Mouse (Mus musculus) olfactory bulb, adult 2 months (tissue): ENCODE measurements around the gene Slc4a5. TPM values are rescaled to one million over a fixed set of nuclear protein-coding genes. Genes with fewer than 3 reads are reported as not detected.
"Not testable (repeated sequence)": the region's sequence is repeated elsewhere in the genome, so short reads cannot be mapped to it uniquely, and the experiment has no call there.

Source experiments
- H3K27ac ChIP-seq: fragments of 200-500 bp; 2 replicates; pipeline ENCODE4 v1.5.1; 2012; ENCODE audit warnings: low read depth, low read length; ENCODE audit not compliant: insufficient read depth
- H3K4me1 ChIP-seq: fragments of 200-500 bp; 2 replicates; pipeline ENCODE4 v1.6.1; 2012; ENCODE audit warnings: low read length; ENCODE audit not compliant: control insufficient read depth, insufficient read depth
- H3K4me3 ChIP-seq: fragments of 200-500 bp; 2 replicates; pipeline ENCODE4 v1.5.1; 2012; ENCODE audit warnings: mild to moderate bottlenecking, low read depth, low read length, moderate library complexity; ENCODE audit not compliant: insufficient read depth
- CTCF ChIP-seq: fragments of 200-500 bp; IDR thresholded peaks from 2 replicates; pipeline ENCODE4 v1.5.1; 2012; ENCODE audit warnings: low read depth, mild to moderate bottlenecking, low read length, moderate library complexity; ENCODE audit not compliant: insufficient read depth
- POLR2A ChIP-seq: fragments of 200-500 bp; IDR thresholded peaks from 2 replicates; pipeline ENCODE4 v1.6.1; 2012; ENCODE audit warnings: mild to moderate bottlenecking, low read depth, low read length, moderate library complexity; ENCODE audit not compliant: insufficient read depth
- WGBS: fragments of 180-500 bp; shearing (Covaris S2); methylation state at CpG from one replicate; pipeline ENCODE4 v1.1.7; 2018; 5-methylcytosine and 5-hydroxymethylcytosine counted together
- polyA plus RNA-seq: library from polyadenylated mRNA; stranded (reverse); fragments of >200 nt; gene quantifications from 2 replicates; pipeline ENCODE4 v1.2.4, GENCODE M21; 2012; ENCODE audit warnings: low replicate concordance; ENCODE audit not compliant: missing spikeins, insufficient read depth, insufficient read length

Gene Slc4a5
- polyA plus RNA-seq, 1 experiment: not detected

DNA sequence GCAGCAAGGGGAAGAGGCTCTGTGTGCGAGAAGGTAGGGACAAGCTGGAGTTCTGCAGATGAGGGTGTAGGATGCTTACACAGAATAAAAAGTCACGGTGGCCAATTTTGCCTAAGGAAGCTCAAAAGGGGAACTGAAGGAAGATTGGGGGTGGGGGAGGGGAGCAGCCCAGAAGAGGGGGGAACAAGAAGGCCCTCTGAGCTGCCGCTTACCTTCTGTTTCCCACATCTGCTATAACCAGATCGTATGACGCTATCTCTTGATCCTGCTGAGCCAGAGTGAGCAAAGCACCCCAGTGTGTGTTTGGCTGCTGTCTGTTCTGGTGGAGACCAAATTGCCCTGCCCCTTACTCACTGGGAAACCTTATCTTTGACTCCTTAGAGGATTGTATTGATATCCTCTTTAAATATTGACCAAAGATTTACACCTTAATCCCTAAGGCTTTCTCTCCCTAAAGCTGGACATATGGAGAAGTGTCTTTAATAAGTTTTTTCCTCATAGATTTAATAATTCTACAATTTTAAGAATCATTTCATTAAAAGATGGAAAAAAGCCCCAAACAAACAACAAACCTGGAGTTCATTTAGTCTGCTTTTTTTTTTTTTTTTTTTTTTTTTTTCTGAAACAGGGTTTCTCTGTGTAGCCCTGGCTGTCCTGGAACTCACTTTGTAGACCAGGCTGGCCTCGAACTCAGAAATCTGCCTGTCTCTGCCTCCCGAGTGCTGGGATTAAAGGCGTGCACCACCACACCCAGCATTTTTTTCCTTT, 104.2 kb downstream of the Slc4a5 start:
- TF ChIP-seq POLR2A (no peak), CTCF (no peak)
- no peak overlapping the region for H3K27ac ChIP-seq
- 88% methylated on average over 8 of the region's 8 CpGs for WGBS
- H3K4me3 ChIP-seq: no peak overlapping the region
- no peaks in the 10 kb centered on the region for H3K4me1 ChIP-seq

DNA sequence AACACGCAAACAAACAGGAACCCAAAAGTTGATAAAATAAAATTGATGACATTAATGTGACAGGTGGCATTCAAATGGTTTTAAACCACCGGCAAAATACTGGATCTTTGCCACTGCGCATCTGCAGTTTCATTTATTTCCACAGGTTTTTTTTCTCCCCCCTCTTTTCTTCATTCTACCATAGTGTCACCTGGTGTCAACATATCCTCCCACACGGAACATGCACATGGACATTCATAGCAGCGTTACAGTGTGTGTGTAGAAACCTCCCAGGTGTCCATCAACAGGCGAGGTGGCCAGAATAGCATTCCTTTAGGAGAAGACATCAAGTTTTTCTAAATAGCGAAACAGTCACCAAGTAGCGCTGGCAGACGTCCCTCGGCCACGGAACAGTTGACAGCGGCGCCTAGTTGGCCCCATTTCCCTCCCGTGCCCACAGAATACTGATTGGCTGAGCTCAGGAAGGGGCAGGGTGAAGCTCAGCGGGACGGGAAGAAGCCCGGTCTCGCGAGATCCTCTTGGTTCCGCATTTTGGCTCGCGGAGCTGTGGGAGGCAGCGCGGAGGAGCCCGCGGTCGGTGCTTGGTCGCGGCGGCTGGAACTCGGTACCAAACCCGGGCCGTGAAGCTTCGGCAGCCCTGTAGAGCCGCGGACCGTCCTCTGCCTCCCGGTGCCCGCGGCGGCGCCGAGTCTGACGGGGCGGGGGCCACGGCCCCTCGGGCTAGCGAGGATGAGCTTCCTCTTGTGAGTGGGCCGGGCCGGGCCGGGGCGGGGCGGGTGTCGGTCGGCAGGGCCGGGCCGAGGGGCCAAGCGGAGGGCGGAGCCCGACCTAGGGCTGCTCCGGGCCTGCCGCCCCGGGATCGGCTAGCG, 106.1 kb downstream of the Slc4a5 start, which contains the start of the genes Mthfd2 and Mob1a:
Mthfd2 (minus strand) TSS at position 384 of the 869 bp plus-strand sequence.
Mob1a (plus strand) TSS at position 492 of the 869 bp plus-strand sequence.
- H3K4me3 ChIP-seq: peak within 1 kb of the TSS; percentile 83
- peak within 1 kb of the TSS; percentile 41; the same call in 1 of the 2 replicates for H3K27ac ChIP-seq
- TF ChIP-seq CTCF (no peak), POLR2A (peak; percentile 96)
- no peaks in the 10 kb centered on the region for H3K4me1 ChIP-seq
- 1% methylated on average over 65 of the region's 65 CpGs for WGBS

DNA sequence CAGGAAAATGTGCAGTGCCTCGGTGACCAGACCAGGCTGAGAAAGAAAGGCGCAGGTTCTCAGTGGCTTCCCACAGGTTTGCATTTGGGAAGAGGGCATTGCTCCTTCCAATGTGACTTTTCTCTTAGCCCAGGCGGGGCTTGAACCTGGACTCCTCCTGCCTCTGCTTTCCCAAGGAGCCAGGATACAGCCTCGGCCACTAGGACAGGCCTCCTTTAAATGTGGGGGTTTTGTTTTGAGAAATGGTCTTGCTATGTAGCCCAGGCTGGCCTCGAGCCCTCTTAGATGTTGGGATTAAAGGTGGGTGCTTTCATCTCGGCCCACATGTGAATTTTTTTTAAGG, 106.7 kb downstream of the Slc4a5 start:
- H3K4me3 ChIP-seq: peak overlapping the region; percentile 83
- 4% methylated on average over 6 of the region's 6 CpGs for WGBS
- no peaks in the 10 kb centered on the region for H3K4me1 ChIP-seq
- no peak overlapping the region for H3K27ac ChIP-seq
- TF ChIP-seq POLR2A (no peak), CTCF (no peak)

DNA sequence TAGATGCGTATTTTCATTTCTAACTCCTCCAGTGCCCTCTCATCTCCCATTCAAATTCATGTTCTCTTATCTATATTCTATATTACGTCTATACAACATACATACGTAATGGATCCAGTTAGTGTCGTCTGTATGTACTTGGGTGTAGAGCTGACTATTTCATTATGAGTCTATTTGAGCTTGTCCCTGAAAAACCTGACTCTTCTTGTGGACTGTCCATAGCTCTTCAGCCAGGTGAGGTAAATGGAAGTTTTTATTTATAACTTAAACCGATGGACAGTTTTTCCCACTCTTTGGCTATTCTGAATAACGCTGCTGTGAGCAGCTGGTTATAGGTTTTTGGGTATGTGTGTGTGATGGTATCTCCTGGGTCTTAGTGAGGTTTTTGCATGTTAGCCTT, 107.1 kb downstream of the Slc4a5 start:
- TF ChIP-seq POLR2A (no peak), CTCF (no peak)
- H3K4me1 ChIP-seq: no peaks in the 10 kb centered on the region
- H3K27ac ChIP-seq: no peak overlapping the region
- 51% methylated on average over 6 of the region's 6 CpGs for WGBS
- H3K4me3 ChIP-seq: no peak overlapping the region

DNA sequence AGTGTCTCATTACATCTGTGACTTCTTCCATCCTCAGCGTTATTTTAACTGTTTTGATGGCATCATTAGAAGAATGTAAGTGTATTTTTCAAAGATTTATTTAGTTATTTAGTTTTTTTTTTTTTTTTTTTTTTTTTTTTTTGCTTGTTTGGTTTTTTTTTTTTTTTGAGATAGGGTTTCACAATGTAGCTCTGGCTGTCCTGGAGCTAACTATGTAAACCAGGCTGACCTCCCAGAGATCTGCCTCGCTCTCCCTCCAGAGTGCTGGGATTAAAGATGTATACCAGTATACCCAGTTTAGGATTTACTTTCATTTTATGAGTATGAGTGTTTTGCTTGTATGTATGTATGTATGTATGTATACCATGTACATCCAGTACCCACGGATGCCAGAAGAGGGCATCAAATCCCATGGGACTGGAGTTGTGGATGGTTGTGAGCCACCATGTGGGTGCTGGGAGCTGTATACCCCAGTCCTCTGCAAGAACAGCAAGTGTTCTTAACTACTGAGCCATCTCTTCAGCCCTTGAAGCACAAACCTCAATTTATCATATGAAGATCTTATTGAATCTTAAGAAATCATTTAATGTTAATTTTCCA, 108.1 kb downstream of the Slc4a5 start:
- 90% methylated on average over 3 of the region's 3 CpGs for WGBS
- Histone ChIP-seq H3K27ac (no peak overlapping the region), H3K4me1 (no peaks in the 10 kb centered on the region), H3K4me3 (no peak overlapping the region)
- no peak for TF ChIP-seq CTCF
- TF ChIP-seq POLR2A: no peak

DNA sequence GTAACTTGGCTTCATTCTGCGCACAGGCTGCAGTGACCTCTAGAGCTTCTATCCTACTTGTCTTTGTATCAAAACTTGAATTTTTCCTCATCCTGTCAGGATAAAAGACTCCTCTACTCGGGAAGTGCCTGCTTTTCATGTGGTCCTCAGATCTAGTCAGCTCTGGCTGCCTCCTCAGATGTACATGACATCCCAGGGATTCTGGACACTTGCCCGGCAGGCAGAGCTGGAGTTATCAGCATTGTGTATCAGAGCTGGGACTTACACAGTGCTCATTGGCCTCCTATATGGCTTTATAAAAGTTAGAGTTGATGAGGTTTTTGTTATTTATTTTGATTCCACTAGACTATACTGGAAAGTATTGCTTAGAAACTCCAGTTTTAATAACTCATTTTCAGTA, 121.8 kb downstream of the Slc4a5 start:
- no peak overlapping the region for H3K4me3 ChIP-seq
- TF ChIP-seq POLR2A: no peak
- TF ChIP-seq CTCF: no peak
- no peak overlapping the region for H3K27ac ChIP-seq
- 65% methylated on average over 3 of the region's 3 CpGs for WGBS
- H3K4me1 ChIP-seq: no peaks in the 10 kb centered on the region

DNA sequence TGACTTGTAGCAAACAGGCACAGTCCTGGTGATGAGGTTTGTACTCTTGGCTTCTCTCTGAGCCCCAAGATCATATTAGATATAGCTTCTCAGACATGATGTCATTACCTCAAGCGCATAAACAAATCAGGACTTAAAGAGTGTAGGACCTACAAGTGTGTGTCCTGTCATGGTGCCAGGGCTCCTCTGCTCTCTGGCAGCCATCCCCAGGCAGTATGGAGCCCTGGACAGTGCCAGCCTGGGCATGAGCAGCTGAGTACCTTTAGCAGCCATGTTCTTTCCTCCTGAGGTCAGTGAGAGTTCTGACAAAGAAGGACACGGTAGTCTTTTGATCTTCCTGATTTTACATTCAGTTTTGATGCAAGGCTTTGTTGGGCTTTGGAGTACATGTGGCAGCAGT, 123.3 kb downstream of the Slc4a5 start:
- Histone ChIP-seq H3K27ac (no peak overlapping the region), H3K4me1 (no peaks in the 10 kb centered on the region), H3K4me3 (no peak overlapping the region)
- TF ChIP-seq CTCF (no peak), POLR2A (no peak)
- 79% methylated on average over 2 of the region's 2 CpGs for WGBS

DNA sequence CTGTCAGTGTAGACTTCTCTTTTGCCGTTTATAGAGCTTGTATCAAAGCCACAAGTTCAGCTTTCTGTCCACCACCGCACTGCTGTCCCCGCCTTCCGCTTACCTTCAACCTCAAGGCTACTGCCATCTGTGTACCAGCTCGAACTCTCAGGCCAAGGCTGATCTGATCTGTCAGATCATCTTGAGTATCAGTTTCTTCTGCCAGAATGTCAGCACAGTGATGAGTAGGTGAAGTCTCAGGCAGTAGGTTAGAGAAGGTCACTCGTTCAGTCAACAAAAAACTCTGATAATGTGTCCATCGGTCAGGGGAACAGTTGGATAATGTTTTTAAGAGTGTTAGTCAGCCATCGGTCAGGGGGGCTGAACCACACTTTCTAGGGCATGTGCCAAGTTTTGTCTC, 125.7 kb downstream of the Slc4a5 start:
- H3K4me3 ChIP-seq, H3K4me1 ChIP-seq, H3K27ac ChIP-seq: not testable (repeated sequence)
- WGBS: 89% methylated on average over 8 of the region's 8 CpGs

DNA sequence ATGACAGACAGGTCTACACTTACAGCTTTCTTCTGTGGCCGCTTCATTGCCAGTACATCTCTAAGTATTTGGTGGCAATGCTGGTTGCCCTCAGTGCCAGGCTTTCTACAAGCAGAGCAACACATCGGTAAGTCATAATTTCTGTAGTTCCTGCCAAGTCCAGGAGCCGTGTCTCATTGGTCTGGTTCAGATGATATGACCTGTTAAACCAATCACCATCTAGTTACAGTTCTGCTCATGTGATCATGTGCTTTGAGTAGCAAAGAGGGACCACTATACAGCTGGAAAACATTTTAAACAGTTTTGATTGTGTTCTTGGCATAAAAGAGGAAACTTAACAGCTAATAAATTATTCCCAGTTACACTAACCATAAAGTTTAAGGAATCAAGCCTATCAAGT, 128.3 kb downstream of the Slc4a5 start:
- Histone ChIP-seq H3K4me1 (peaks cover 9% of the 10 kb centered on the region), H3K4me3 (no peak overlapping the region), H3K27ac (no peak overlapping the region)
- TF ChIP-seq POLR2A: no peak
- no peak for TF ChIP-seq CTCF
- WGBS: 86% methylated on average over 3 of the region's 3 CpGs
